Mouse (Mus musculus) c-Kit-positive CD71-positive TER-119-negative erythroid progenitor cells, embryonic 14.5 days (primary cell): ENCODE results near the gene Galnt7.

ENCODE experiments used
- DNase-seq: peaks from one replicate; pipeline ENCODE4 v3.0.0-alpha.2; 2013; ENCODE audit warnings: low read depth

Gene Galnt7

DNA sequence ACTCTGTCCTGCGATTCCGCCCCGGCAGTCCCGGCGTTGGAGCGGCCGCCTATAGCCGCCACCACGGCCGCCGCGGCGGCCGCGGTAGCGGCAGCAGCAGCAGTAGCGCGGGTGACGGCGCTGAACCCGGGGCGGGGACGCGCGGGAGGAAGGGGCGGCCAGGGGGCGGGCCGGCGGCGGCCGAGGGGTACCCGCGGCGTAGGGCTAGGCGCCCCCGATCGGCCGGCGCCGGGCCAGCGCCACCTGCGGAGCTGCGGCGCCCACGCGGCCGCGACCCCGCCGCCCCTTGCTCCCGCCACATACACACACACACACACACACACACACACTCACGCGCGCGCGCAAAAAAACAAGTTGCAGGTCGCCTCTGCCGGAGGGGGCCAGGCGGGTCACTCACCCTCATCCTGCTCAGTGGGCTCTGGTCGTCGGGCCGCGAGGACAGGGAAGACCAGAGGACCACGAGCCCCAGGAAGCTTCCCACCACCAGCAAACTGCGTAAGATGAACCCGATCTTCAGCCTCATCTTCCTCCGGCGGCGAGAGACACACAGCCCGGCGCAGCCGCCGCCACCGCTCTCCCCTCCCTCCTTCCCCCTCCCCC, at the start of gene Galnt7:
Galnt7 (minus strand) TSS at position 577 of the 600 bp plus-strand sequence.
- no peak for DNase-seq

DNA sequence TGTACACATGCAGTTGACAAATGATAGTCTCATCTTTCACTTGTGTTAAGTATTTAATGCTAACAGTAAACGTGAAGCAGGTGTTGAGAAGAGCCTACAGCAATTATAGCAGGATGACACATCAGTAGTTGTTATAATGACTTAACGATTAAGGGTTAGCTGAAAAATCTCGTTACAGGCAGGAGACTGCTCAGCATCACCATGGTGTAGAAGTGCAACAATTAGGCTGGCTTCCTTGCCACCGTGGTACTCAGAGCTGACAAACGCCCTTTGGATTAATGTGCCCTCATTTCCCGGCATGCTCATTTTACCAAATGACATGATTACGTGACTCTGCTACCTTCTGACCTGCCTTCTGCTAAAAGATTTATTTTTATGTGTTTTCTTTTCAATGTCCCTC, 35.8 kb upstream of the Galnt7 start:
- DNase-seq = no peak

DNA sequence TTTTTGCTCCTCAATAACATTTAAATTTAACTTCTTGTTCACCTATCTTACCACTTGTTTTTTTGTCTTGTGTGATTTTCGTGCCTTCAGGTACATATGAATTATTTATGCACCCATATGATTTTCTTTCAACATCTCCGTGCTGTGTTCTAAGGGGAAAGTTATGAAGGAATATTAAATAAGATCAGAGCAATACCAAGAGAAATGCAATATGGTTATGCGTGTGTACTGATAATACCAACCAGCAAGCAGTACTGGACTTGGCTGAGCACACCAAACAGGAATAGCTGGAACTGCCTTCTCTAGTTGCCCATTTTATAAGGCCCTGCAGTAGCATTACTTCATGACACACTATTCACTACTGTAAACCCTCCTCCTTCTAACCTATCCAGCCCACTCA, 33.0 kb upstream of the Galnt7 start:
- no peak for DNase-seq

DNA sequence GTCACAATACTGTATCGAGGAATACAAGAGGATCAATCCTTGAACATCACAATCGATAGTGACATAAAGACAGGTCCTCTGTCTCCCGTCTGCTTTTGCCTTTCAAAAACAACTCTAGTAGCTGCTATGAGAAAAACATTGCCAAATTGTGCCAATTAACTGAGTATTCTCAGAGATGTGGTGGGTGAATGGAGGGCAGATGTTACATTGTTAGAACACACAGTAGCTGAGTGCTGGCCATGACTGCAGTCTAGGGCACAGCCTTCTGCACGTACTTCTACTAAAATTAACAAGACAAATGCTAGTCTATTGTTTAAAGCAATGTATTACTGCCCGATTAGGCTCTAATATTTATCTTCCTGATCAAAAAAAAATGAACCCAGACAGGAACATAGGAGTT, 27.2 kb upstream of the Galnt7 start:
- DNase-seq = no peak

DNA sequence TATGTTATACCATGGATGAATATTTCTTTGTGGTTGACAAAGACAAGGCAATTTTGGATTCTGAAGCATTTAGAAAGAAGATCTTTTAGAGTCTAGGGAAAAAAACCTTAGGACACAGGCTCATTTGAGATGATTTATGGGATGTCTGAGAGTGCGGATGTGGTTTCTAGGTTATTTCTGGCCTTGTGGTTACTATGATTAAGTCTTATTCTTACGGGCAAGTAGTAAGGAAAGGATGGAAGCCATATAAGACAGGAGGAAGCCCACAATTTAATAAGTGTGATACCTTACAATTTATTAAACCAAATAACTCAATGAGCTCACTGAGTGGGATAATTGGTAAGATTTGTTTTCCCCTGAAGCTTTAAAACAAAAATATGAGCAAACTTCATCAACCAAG, 11.3 kb upstream of the Galnt7 start:
- DNase-seq = no peak

DNA sequence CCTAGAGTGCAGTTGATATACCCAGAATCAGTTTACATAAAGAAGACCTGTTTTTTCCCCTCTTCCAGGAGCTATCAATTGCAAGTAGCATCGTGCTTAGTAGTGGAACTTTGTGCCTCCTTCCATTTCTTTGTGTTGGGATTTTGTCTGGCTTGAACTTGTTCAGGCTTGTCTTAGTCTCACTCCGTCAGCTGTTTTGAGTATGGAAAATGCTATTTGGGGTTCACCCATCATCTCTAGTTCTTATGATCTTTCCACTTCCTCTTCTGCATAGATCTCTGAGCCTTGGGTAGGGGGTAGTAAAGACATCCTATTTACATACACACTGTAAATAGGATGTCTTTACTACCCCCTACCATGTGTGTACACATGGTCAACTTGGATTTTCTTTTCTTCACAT, 7.2 kb upstream of the Galnt7 start:
- DNase-seq = no peak

GRCm38 (mm10) chr8:57656446-57656845, 3.6 kb upstream of the Galnt7 start:
- DNase-seq = no peak

- DNase-seq = no peak
These were observed 1.3 kb upstream of the Galnt7 start for GRCm38 (mm10) chr8:57654146-57654545.

DNA sequence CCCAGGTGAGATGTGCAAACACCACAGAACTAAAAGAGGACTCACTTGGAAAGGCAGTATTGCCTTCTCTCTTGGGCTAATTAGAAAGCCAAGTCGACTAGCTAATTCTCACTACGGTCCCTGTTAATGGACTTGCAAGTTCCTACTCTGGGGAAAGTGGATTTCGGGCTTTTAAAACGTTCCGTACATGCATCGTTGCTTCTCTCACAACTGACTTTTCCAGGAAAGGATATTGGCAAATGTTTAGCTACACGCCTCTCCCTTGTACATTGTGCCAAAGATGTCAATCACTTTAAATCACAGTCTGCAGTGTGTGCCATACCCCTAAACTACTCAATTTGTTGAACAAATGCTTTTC, 915 bp upstream of the Galnt7 start:
- no peak for DNase-seq

GRCm38 (mm10) chr8:57653056-57653767, 380 bp upstream of the Galnt7 start:
- DNase-seq = no peak

GRCm38 (mm10) chr8:57651689-57652455, 960 bp downstream of the Galnt7 start:
- DNase-seq = no peak

DNA sequence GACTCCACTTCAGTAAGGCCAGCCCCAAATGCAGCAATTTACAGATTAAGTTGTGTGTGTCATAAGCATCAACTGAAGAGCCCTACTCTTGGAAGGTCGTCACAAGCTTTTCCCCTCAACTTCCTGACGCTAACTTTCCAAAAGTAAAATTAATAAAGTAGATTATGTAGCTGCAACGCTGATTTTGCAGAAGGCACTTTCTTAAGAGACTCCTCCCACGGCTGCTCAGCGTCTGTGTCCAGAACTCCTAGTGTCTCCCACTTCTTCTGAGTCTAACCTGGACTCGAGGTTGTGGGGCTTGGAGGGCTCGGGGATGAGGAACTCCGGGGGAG, 1.5 kb downstream of the Galnt7 start:
- DNase-seq = no peak

DNA sequence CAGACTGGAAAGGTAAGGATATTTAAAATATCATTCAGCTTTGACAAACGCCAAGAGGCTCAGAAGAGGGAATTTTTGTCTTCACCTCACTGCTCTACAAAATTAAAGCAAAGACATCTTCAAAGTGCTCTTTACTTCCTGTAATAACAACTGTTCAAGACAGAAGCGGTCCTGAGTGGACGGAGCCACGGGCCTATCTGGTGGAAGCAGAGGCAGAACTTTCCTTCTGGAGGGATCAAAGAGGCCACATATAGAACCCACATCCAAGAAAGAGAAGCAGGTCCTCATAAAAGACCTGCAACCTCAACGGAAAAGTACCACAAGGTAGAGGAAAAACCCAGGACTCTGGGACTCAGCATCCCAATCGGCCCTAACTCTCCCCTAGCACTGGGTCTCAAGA, 2.6 kb downstream of the Galnt7 start:
- no peak for DNase-seq

DNA sequence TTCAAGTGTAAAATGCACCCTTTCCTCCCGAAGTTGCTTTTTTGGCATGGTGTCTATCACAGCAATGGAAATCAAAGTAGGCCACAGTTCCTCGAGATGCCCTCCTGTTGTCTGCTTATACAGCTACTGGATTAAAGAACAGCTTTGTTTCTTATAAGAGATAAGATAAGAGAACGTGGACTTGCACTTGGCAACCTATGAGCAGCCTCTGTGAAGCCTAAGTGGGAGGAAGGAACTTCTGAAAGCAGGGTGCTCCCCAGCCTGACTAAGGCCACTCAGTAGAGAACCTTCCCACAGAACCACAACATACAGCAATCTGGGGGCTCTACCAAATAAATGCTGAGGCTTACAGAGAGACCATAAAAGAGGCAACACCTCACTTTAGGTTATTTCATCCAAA, 5.3 kb downstream of the Galnt7 start:
- DNase-seq = no peak

DNA sequence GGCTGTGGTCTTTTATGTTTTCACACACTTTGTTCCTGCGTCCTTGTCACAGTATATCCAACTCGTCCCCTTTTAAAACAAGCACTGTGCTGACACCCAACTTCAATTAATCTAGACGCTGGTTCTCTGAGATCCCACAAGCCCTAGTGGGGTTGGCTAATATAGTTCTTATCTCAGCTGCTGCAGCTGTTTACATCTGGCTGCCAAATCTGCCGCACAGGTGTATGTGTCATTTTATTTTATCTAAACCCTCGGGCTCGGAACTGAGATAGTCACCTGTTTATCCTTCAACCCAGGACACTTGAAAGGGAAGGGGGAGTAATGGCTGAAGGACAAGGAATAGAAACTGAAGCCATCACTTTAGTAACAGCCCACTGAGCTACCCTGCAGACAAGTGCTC, 8.6 kb downstream of the Galnt7 start:
- DNase-seq = no peak

GRCm38 (mm10) chr8:57642722-57643121, 10.1 kb downstream of the Galnt7 start:
- no peak for DNase-seq

- DNase-seq = no peak
These were observed 13.9 kb downstream of the Galnt7 start for GRCm38 (mm10) chr8:57638925-57639324.

GRCm38 (mm10) chr8:57637599-57638280, 15.1 kb downstream of the Galnt7 start:
- no peak for DNase-seq

DNA sequence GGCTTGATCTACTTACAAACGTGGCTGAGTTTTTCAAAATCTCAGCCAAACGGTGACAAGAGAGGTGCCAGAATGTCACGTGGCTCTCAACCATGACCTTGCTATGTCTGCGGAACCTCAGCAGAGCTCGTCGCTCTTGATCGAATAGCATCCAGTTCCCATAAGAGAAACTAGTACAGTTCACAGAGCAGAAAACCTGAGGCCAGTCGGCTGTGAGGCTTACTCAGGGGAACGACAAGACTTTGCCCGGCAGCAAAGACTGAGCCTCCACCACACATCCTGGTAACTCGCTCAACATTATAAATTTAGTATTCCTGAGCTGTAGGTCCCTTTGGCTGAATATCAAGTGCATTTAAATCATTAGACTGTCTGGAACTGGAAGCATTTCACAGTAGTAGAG, 16.1 kb downstream of the Galnt7 start:
- DNase-seq = no peak

GRCm38 (mm10) chr8:57636281-57636680, 16.6 kb downstream of the Galnt7 start:
- no peak for DNase-seq

GRCm38 (mm10) chr8:57631780-57632179, 21.1 kb downstream of the Galnt7 start:
- no peak for DNase-seq

- DNase-seq = no peak
These were observed 22.7 kb downstream of the Galnt7 start for GRCm38 (mm10) chr8:57630148-57630547.
